Mouse (Mus musculus) kidney, embryonic 14.5 days (tissue): ENCODE results near the gene Ror1. TPM values are rescaled to one million over a fixed set of nuclear protein-coding genes. Genes with fewer than 3 reads are reported as not detected.

Source experiments
- ATAC-seq: fragments of 200-750 bp; cut with Nextera tagmentation; 2 replicates; pipeline ENCODE4 v1.8.0; 2017; ENCODE audit warnings: moderate number of reproducible peaks, mild to moderate bottlenecking, moderate TSS enrichment, moderate library complexity; ENCODE audit not compliant: low FRiP score, low TSS enrichment
- H3K27ac ChIP-seq: fragments of 300-500 bp; sonication (generic); 2 replicates; pipeline ENCODE4 v1.5.1; 2014; ENCODE audit warnings: low read depth, mild to moderate bottlenecking, low read length, moderate library complexity, mixed read lengths
- H3K27me3 ChIP-seq: fragments of 300-500 bp; sonication (generic); 2 replicates; pipeline ENCODE4 v1.6.1; 2014; ENCODE audit warnings: mild to moderate bottlenecking, low read length; ENCODE audit not compliant: control insufficient read depth, insufficient read depth
- H3K36me3 ChIP-seq: fragments of 300-500 bp; sonication (generic); 2 replicates; pipeline ENCODE4 v1.6.1; 2014; ENCODE audit warnings: low read length, mixed read lengths; ENCODE audit not compliant: control insufficient read depth, insufficient read depth
- H3K4me1 ChIP-seq: fragments of 300-500 bp; sonication (generic); 2 replicates; pipeline ENCODE4 v1.6.1; 2014; ENCODE audit warnings: low read length, mixed read lengths; ENCODE audit not compliant: control insufficient read depth, insufficient read depth
- H3K4me2 ChIP-seq: fragments of 300-500 bp; sonication (generic); replicated peaks from 2 replicates; pipeline ENCODE4 v1.6.1; 2014; ENCODE audit warnings: low read depth, mild to moderate bottlenecking, low read length
- H3K4me3 ChIP-seq: fragments of 300-500 bp; sonication (generic); 2 replicates; pipeline ENCODE4 v1.5.1; 2014; ENCODE audit warnings: mild to moderate bottlenecking, low read length
- H3K9ac ChIP-seq: fragments of 300-500 bp; sonication (generic); 2 replicates; pipeline ENCODE4 v1.6.1; 2014; ENCODE audit warnings: low read depth, mild to moderate bottlenecking, low read length, moderate library complexity
- H3K9me3 ChIP-seq: fragments of 300-500 bp; sonication (generic); 2 replicates; pipeline ENCODE4 v1.6.1; 2016; ENCODE audit warnings: low read length; ENCODE audit not compliant: control insufficient read depth
- WGBS: fragments of 180-500 bp; shearing (Covaris S2); extraction: QIAGEN DNeasy Blood & Tissue Kit; methylation state at CpG from one replicate; pipeline ENCODE4 v1.1.7; 2014; 5-methylcytosine and 5-hydroxymethylcytosine counted together
- polyA plus RNA-seq: library from polyadenylated mRNA; unstranded; fragments of >200 nt; fragmentation: Nextera tagmentation; extraction: Ambion mirVana; gene quantifications from 2 replicates; pipeline ENCODE4 v1.2.1, GENCODE M21; 2014

The Ror1 gene
- polyA plus RNA-seq, 1 experiment from 2014 or later = 12.8 TPM

GRCm38 (mm10) chr4:100203688-100204087 lies 108.1 kb downstream of the Ror1 start:
- no peak overlapping the region for H3K27ac ChIP-seq

GRCm38 (mm10) chr4:100204381-100204780 lies 108.8 kb downstream of the Ror1 start:
- Histone ChIP-seq H3K4me3 (no peak overlapping the region), H3K4me1 (0 out of 2 replicates have a peak, but pooled peaks cover 5% of the 10 kb centered on the region), H3K36me3 (no peaks in the 10 kb centered on the region), H3K9me3 (no peaks in the 10 kb centered on the region), H3K4me2 (no peak overlapping the region), H3K27ac (no peak overlapping the region), H3K27me3 (no peaks in the 10 kb centered on the region), H3K9ac (no peak overlapping the region)
- ATAC-seq = no peak
- WGBS = 74% methylated on average over 12 of the region's 12 CpGs

More at GRCm38 (mm10) chr4:100203688-100204087, 108.1 kb downstream of the Ror1 start:
- no peak overlapping the region for H3K4me2 ChIP-seq
- no peaks in the 10 kb centered on the region for H3K27me3 ChIP-seq
- H3K4me1 ChIP-seq = 0 out of 2 replicates have a peak, but pooled peaks cover 5% of the 10 kb centered on the region
- 64% methylated on average over 5 of the region's 5 CpGs for WGBS
- ATAC-seq = no peak
- H3K36me3 ChIP-seq = no peaks in the 10 kb centered on the region
- H3K9ac ChIP-seq = no peak overlapping the region
- no peak overlapping the region for H3K4me3 ChIP-seq
- H3K9me3 ChIP-seq = no peaks in the 10 kb centered on the region

- H3K27me3 ChIP-seq = no peaks in the 10 kb centered on the region
- H3K27ac ChIP-seq = no peak overlapping the region
- H3K4me3 ChIP-seq = no peak overlapping the region
- no peak overlapping the region for H3K4me2 ChIP-seq
- WGBS = 62% methylated on average over 4 of the region's 4 CpGs
- H3K36me3 ChIP-seq = no peaks in the 10 kb centered on the region
- no peak overlapping the region for H3K9ac ChIP-seq
- no peaks in the 10 kb centered on the region for H3K9me3 ChIP-seq
- no peak for ATAC-seq
- 0 out of 2 replicates have a peak, but pooled peaks cover 5% of the 10 kb centered on the region for H3K4me1 ChIP-seq
Measured at GRCm38 (mm10) chr4:100208081-100208480, 112.5 kb downstream of the Ror1 start.

- WGBS = 78% methylated on average over 4 of the region's 4 CpGs
Measured at GRCm38 (mm10) chr4:100209106-100209505, 113.5 kb downstream of the Ror1 start.

GRCm38 (mm10) chr4:100211331-100211730 lies 115.7 kb downstream of the Ror1 start:
- Histone ChIP-seq H3K4me1 (peaks cover 10% of the 10 kb centered on the region; the same call in 1 of the 2 replicates), H3K4me2 (no peak overlapping the region), H3K9ac (no peak overlapping the region), H3K36me3 (no peaks in the 10 kb centered on the region), H3K9me3 (no peaks in the 10 kb centered on the region), H3K27me3 (no peaks in the 10 kb centered on the region), H3K27ac (no peak overlapping the region), H3K4me3 (no peak overlapping the region)
- ATAC-seq = no peak
- whole genome bisulfite sequencing = 78% methylated on average over 4 of the region's 4 CpGs

More at GRCm38 (mm10) chr4:100209106-100209505, 113.5 kb downstream of the Ror1 start:
- Histone ChIP-seq H3K27ac (no peak overlapping the region), H3K27me3 (no peaks in the 10 kb centered on the region), H3K36me3 (no peaks in the 10 kb centered on the region), H3K9me3 (no peaks in the 10 kb centered on the region), H3K4me2 (no peak overlapping the region), H3K4me1 (peaks cover 1% of the 10 kb centered on the region; the same call in 1 of the 2 replicates), H3K9ac (no peak overlapping the region), H3K4me3 (no peak overlapping the region)
- no peak for ATAC-seq

- Histone ChIP-seq H3K4me1 (peaks cover 10% of the 10 kb centered on the region; the same call in 1 of the 2 replicates), H3K9ac (no peak overlapping the region), H3K27me3 (no peaks in the 10 kb centered on the region), H3K36me3 (no peaks in the 10 kb centered on the region), H3K4me2 (no peak overlapping the region), H3K27ac (peak overlapping the region; percentile 30; the same call in 1 of the 2 replicates), H3K4me3 (no peak overlapping the region), H3K9me3 (no peaks in the 10 kb centered on the region)
- peak; percentile 69 for ATAC-seq
- 33% methylated on average over 13 of the region's 13 CpGs for WGBS
Measured at GRCm38 (mm10) chr4:100214324-100215215, 119.0 kb downstream of the Ror1 start.

GRCm38 (mm10) chr4:100216587-100216986 lies 121.0 kb downstream of the Ror1 start:
- Histone ChIP-seq H3K27me3 (no peaks in the 10 kb centered on the region), H3K27ac (no peak overlapping the region), H3K4me3 (no peak overlapping the region), H3K4me1 (peaks cover 10% of the 10 kb centered on the region; the same call in 1 of the 2 replicates), H3K9me3 (no peaks in the 10 kb centered on the region), H3K9ac (no peak overlapping the region), H3K36me3 (no peaks in the 10 kb centered on the region), H3K4me2 (no peak overlapping the region)
- WGBS = 47% methylated on average over 3 of the region's 3 CpGs
- no peak for ATAC-seq

GRCm38 (mm10) chr4:100219026-100219425 lies 123.4 kb downstream of the Ror1 start:
- no peak overlapping the region for H3K4me3 ChIP-seq
- H3K9ac ChIP-seq = no peak overlapping the region
- H3K9me3 ChIP-seq = no peaks in the 10 kb centered on the region
- no peak overlapping the region for H3K4me2 ChIP-seq
- no peak for ATAC-seq
- 57% methylated on average over 4 of the region's 4 CpGs for WGBS
- no peaks in the 10 kb centered on the region for H3K27me3 ChIP-seq
- no peaks in the 10 kb centered on the region for H3K36me3 ChIP-seq
- H3K27ac ChIP-seq = no peak overlapping the region
- peaks cover 22% of the 10 kb centered on the region for H3K4me1 ChIP-seq

GRCm38 (mm10) chr4:100219599-100219998 lies 124.0 kb downstream of the Ror1 start:
- ATAC-seq = no peak
- no peak overlapping the region for H3K9ac ChIP-seq
- no peak overlapping the region for H3K4me3 ChIP-seq
- no peak overlapping the region for H3K4me2 ChIP-seq
- no peaks in the 10 kb centered on the region for H3K36me3 ChIP-seq
- H3K27ac ChIP-seq = no peak overlapping the region
- H3K27me3 ChIP-seq = no peaks in the 10 kb centered on the region
- 89% methylated on average over 4 of the region's 4 CpGs for whole genome bisulfite sequencing
- H3K4me1 ChIP-seq = peaks cover 16% of the 10 kb centered on the region
- H3K9me3 ChIP-seq = no peaks in the 10 kb centered on the region
